Mouse (Mus musculus): ENCODE data around the gene Rapgef1.

DNA sequence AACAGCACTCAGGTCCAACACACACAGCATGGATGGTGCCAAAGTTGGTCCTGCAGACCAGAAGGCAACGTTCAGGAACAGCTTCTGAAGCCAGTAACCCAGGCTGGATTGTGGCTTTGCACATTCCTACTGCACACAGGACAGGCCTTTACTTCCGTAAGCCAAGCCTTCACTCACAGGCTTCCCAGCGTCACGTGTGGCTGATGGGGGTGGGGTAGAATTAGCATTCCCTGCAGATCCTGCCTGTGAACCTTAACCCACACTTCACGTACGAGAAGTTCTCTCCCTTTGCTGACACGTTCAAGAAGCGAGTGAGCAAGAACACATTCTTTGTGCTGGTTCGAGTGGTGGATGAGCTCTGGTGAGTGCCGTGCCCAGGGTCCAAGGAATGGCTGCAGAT is 113.0 kb downstream of the Rapgef1 start:
- TF ChIP-seq CHD2 (IDR thresholded peaks at IDR 0.05; ENCODE audit: low read depth, low read length) (no peak), MAFK (IDR thresholded peaks at IDR 0.05; ENCODE audit: insufficient read depth, low read depth, low read length) (no peak), HCFC1 (IDR thresholded peaks at IDR 0.05; ENCODE audit: borderline replicate concordance, insufficient read depth, low read length) (no peak)

Measured in ES-E14 (cell line).